29 mouse cellular contexts compared by ENCODE assay signal in the genomic region with DNA sequence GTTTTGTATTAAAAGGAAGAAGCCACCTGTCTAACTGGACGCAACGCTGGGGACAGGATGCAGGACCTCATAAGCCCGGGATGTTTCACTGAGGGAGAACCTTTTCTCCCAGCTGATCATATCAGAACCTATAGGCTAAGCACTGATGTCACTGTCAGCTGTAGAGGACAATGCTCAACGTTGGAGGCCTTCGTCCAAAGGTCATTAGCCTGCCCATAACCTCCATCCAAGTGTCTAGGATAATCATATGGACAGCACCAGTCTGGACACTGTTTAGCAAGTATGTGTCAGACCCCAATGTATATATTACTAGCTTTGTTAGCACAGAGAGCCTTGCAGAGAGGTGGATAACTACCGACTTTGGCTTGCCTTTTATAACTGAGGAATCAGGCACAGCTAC. TPM values are rescaled to one million over a fixed set of nuclear protein-coding genes. Genes with fewer than 3 reads are reported as not detected.
DNase-seq lines count a peak whose midpoint lies in the region; ATAC-seq and TF ChIP-seq lines count a peak whose summit lies in the region.
"Had no signal": no experiment of that assay in that cellular context is flagged by ENCODE, and none has a peak within 500 bp of the region (broad histone marks: within the 10 kb centered on the region; RNA-seq: fewer than 3 reads in every experiment).

No protein-coding gene starts in this region.

- no peak for DNase-seq in heart, embryonic 10.5 days (ENCODE audit: low spot score)
- DNase-seq in heart, postnatal 4 days, result no peak
- no peak for DNase-seq in heart, adult 18-20 months
- no peak for DNase-seq in left cerebral cortex, adult 2 months (ENCODE audit: extremely low spot score in 1 of 2, low spot score in 2 of 2)
- DNase-seq in left cerebral cortex, postnatal 25 days (ENCODE audit: low spot score in 2 of 2), result no peak
- DNase-seq: adrenal gland, adult 8-10 months; cerebellum, adult 2 months; cerebellum, postnatal 14 days; forebrain, postnatal 0 days; gastrocnemius, postnatal 10 days; kidney, adult 9 months; kidney, postnatal 14 days; left cerebral cortex, postnatal 4 days; liver, postnatal 0 days; lung, postnatal 36 days; spleen, adult 18-20 months; thymus, postnatal 14 days had no signal

- H3K9me3 ChIP-seq in heart, embryonic 10.5 days, result no peaks in the 10 kb centered on the region
- no peaks in the 10 kb centered on the region for H3K9me3 ChIP-seq in heart, embryonic 16.5 days (replicated peaks; ENCODE audit: control insufficient read depth, low read length)
- H3K9me3 ChIP-seq: embryonic facial prominence, embryonic 10.5 days; embryonic facial prominence, embryonic 15.5 days; forebrain, embryonic 12.5 days; hindbrain, embryonic 10.5 days; hindbrain, embryonic 15.5 days; liver, embryonic 12.5 days had no signal

- no peak for TF ChIP-seq CTCF in left cerebral cortex, adult 2 months (IDR thresholded peaks at IDR 0.05)

- H3K4me1 ChIP-seq in heart, embryonic 10.5 days, result peaks cover 50% of the 10 kb centered on the region
- peaks cover 37% of the 10 kb centered on the region for H3K4me1 ChIP-seq in heart, embryonic 16.5 days (ENCODE audit: control insufficient read depth, insufficient read depth, low read length)
- H3K4me1 ChIP-seq: embryonic facial prominence, embryonic 15.5 days; hindbrain, embryonic 15.5 days had no signal

- ATAC-seq in heart, embryonic 16.5 days (replicated peaks; ENCODE audit: extremely low read depth, insufficient read depth, low FRiP score), result no peak
- ATAC-seq in megakaryocyte, adult 5-6 weeks (ENCODE audit: poor library complexity, severe bottlenecking), result no peak
- ATAC-seq: forebrain, postnatal 0 days; inflammation-experienced regulatory T-cells, adult 6 months; liver, embryonic 12.5 days; liver, postnatal 0 days; midbrain, embryonic 16.5 days had no signal

- no peak overlapping the region for H3K4me2 ChIP-seq in heart, embryonic 16.5 days (ENCODE audit: low read depth, low read length)
- H3K4me2 ChIP-seq: embryonic facial prominence, embryonic 15.5 days; forebrain, embryonic 12.5 days; hindbrain, embryonic 15.5 days; liver, embryonic 12.5 days had no signal

- H3K4me3 ChIP-seq in heart, embryonic 10.5 days, result no peak overlapping the region
- H3K4me3 ChIP-seq in heart, embryonic 16.5 days (ENCODE audit: low read length), result no peak overlapping the region
- no peak overlapping the region for H3K4me3 ChIP-seq in left cerebral cortex, adult 2 months
- H3K4me3 ChIP-seq: embryonic facial prominence, embryonic 10.5 days; embryonic facial prominence, embryonic 15.5 days; forebrain, embryonic 12.5 days; hindbrain, embryonic 10.5 days; hindbrain, embryonic 15.5 days; liver, embryonic 12.5 days; megakaryocyte, embryonic 14.5 days had no signal

- 77% methylated on average over 6 of the region's 6 CpGs for WGBS in heart, embryonic 10.5 days
- WGBS in heart, embryonic 16.5 days, result 83% methylated on average over 6 of the region's 6 CpGs

- H3K9ac ChIP-seq in heart, embryonic 16.5 days (ENCODE audit: low read length), result no peak overlapping the region
- H3K9ac ChIP-seq: embryonic facial prominence, embryonic 15.5 days; forebrain, embryonic 12.5 days; forebrain, postnatal 0 days; hindbrain, embryonic 15.5 days; liver, embryonic 12.5 days; liver, postnatal 0 days had no signal

- 0 out of 2 replicates have a peak, but pooled peaks cover 5% of the 10 kb centered on the region for H3K36me3 ChIP-seq in heart, embryonic 10.5 days
- no peaks in the 10 kb centered on the region; the same call in 1 of the 2 replicates for H3K36me3 ChIP-seq in heart, embryonic 16.5 days (ENCODE audit: control insufficient read depth, insufficient read depth)
- H3K36me3 ChIP-seq: embryonic facial prominence, embryonic 15.5 days; forebrain, embryonic 12.5 days; G1E; hindbrain, embryonic 15.5 days; liver, embryonic 12.5 days had no signal

- intact Hi-C loops in left cerebral cortex, adult 2 months (cut with DNase I), result no loop called here
- intact Hi-C loops in left cerebral cortex, postnatal 25 days (cut with DNase I), result no loop called here

- H3K27ac ChIP-seq in heart, embryonic 10.5 days, result peak overlapping the region; percentile 49; the same call in 1 of the 2 replicates
- H3K27ac ChIP-seq in heart, embryonic 16.5 days (ENCODE audit: low read length), result peak overlapping the region; percentile 37
- peak overlapping the region; percentile 81 for H3K27ac ChIP-seq in left cerebral cortex, adult 2 months
- H3K27ac ChIP-seq: embryonic facial prominence, embryonic 10.5 days; embryonic facial prominence, embryonic 15.5 days; forebrain, embryonic 12.5 days; hindbrain, embryonic 10.5 days; hindbrain, embryonic 15.5 days; liver, embryonic 12.5 days had no signal

- H3K27me3 ChIP-seq in heart, embryonic 10.5 days (ENCODE audit: insufficient read depth, poor library complexity, severe bottlenecking), result no peaks in the 10 kb centered on the region
- no peaks in the 10 kb centered on the region for H3K27me3 ChIP-seq in heart, embryonic 16.5 days (ENCODE audit: control insufficient read depth, insufficient read depth, low read length)
- H3K27me3 ChIP-seq: embryonic facial prominence, embryonic 15.5 days; forebrain, embryonic 12.5 days; hindbrain, embryonic 15.5 days; liver, embryonic 12.5 days; megakaryocyte, embryonic 14.5 days had no signal

RNA-seq across cellular contexts. Expression of gene Stk39, which starts 51.8 kb away (rescaled TPM):
- 45.2 and 51.3 TPM in 2 replicates for polyA plus RNA-seq in heart, embryonic 10.5 days (2016; fragmentation: Nextera tagmentation; extraction: Ambion mirVana)
- total RNA-seq in heart, postnatal 4 days (2021), result 100 to 1,000 TPM; 160 to 163 TPM
- polyA plus RNA-seq in heart, embryonic 16.5 days (2015; fragmentation: Nextera tagmentation; extraction: Ambion mirVana), result 61.8 and 66.0 TPM in 2 replicates
- 10 to 100 TPM; 88.1 to 97.1 TPM for total RNA-seq in heart, adult 18-20 months (2021)
- total RNA-seq in left cerebral cortex, adult 2 months (2021), result 10 to 100 TPM; 82.0 to 87.6 TPM
- total RNA-seq in left cerebral cortex, postnatal 25 days (2021), result 10 to 100 TPM; 67.1 to 72.0 TPM
- 5.0 and 6.2 TPM in 2 replicates for total RNA-seq in megakaryocyte, adult 5-6 weeks (2015)
- 3.9 and 7.1 TPM in 2 replicates for total RNA-seq in megakaryocyte, adult 5-6 weeks (2017)
- polyA plus RNA-seq: G1E had no signal

Comparison
In these comparisons a context has a peak if more than half of its experiments do, and no peak if none do; other contexts are left out.
1. RNA of gene Stk39, which starts 51.8 kb away (total RNA-seq): 160 to 163 TPM in heart, postnatal 4 days, 88.1 to 97.1 TPM in heart, adult 18-20 months, 82.0 to 87.6 TPM in left cerebral cortex, adult 2 months and 67.1 to 72.0 TPM in left cerebral cortex, postnatal 25 days; 3.9 to 7.1 TPM in megakaryocyte, adult 5-6 weeks; every median in the first group is over 4 times any median in the second.
2. Peak in every context shown above with its lines, with median percentiles within 50 percentile points of each other: H3K27ac ChIP-seq.